Mouse (Mus musculus) lung, postnatal 0 days (tissue): ENCODE measurements around the gene Gstp1.

ENCODE experiments used
- CTCF ChIP-seq: IDR thresholded peaks from 2 replicates; pipeline ENCODE4 v1.5.1; 2016; ENCODE audit warnings: antibody characterized with exemption, mild to moderate bottlenecking
- EP300 ChIP-seq: IDR thresholded peaks from 2 replicates; pipeline ENCODE4 v1.6.1; 2016; ENCODE audit warnings: antibody characterized with exemption, mild to moderate bottlenecking, control low read depth

GRCm38 (mm10) chr19:4003112-4003511 lies 34.7 kb downstream of the Gstp1 start, which contains the start of gene Doc2g:
- TF ChIP-seq CTCF (no peak), EP300 (no peak)
